Mouse (Mus musculus): Measurements from ENCODE around the gene Aox4.

DNA sequence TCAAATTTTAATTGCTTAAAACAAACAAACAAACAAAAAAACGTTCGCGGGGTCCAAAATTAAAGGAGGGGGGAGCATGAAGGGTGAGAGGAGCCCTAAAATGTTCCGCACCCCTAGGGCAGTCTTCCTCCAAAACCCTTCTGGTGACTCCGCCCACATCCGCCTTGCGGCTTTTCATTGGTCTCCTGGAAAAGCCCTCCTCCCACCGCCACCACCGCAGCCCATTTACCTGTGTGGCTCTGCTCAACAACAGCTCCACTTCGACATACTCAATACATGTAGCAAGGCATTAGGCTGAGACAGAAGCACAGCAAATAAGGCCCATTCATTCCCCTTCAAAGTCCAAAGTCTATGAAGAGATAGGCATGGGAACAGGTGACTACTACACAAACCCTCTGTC, 14.7 kb upstream of the Aox4 start:
- no peak for TF ChIP-seq CTCF (IDR thresholded peaks at IDR 0.05)
- TF ChIP-seq EP300 (IDR thresholded peaks at IDR 0.05): no peak

All from lung, postnatal 0 days (tissue).